Comparison of ENCODE assay signal across 21 mouse cellular contexts in the genomic region with DNA sequence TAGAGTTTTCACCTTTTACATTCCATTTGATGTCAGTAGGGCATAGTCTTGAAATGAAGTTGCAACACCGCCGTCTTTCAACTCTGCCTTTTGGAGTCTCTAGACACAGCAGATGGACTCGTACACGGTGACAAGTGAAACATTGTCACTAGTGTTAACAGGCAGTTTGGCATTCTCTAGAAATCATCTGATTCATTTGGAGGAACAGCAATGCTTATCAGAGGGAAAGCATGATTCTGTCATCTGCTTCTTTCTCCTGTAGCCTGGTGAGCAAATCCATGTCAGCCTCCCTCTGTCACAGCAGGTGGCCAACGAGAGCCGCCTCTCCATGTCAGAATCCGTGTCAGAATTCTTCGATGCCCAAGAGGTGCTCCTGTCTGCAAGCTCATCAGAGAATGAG.
DNase-seq lines count a peak whose midpoint lies in the region; ATAC-seq lines count a peak whose summit lies in the region.
"Had no signal": no experiment of that assay in that cellular context is flagged by ENCODE, and none has a peak within 500 bp of the region (broad histone marks: within the 10 kb centered on the region; RNA-seq: fewer than 3 reads in every experiment).

No protein-coding gene starts in this region.

- no peak for ATAC-seq in erythroblast, adult 5-6 weeks (replicated peaks; ENCODE audit: low FRiP score, poor library complexity, severe bottlenecking)
- ATAC-seq: activated CD4-positive, CD25-positive, alpha-beta regulatory T cell, adult 4 months; midbrain, embryonic 15.5 days had no signal

- peak; percentile 12 to 16 for DNase-seq in cerebellum, postnatal 10 days
- DNase-seq in cerebellum, adult 9-11 months, result no peak
- peak; percentile 29 for DNase-seq in layer of hippocampus, adult 11-12 months (ENCODE audit: low spot score)
- no peak for DNase-seq in layer of hippocampus, postnatal 25 days (ENCODE audit: extremely low spot score in 1 of 2, low spot score in 1 of 2)
- DNase-seq in layer of hippocampus, adult 8-10 months (ENCODE audit: low spot score in 2 of 2), result peak; percentile 16 to 24
- no peak for DNase-seq in right cerebral cortex, postnatal 4 days
- DNase-seq in heart, adult 18-20 months, result no peak
- DNase-seq: adrenal gland, adult 2 months; adrenal gland, postnatal 36 days; cerebellum, adult 11-12 months; cerebellum, postnatal 25 days; heart, postnatal 10 days; kidney, adult 11 months; kidney, postnatal 25 days; liver, embryonic 13.5 days; lung, adult 2 months; thymus, adult 2 months; thymus, postnatal 36 days had no signal

Comparison
In these comparisons a context has a peak if more than half of its experiments do, and no peak if none do; other contexts are left out.
1. DNase-seq: peak in cerebellum, postnatal 10 days (2 of 2), layer of hippocampus, adult 11-12 months (single experiment) and layer of hippocampus, adult 8-10 months (2 of 2); none in cerebellum, adult 9-11 months (single experiment), layer of hippocampus, postnatal 25 days (0 of 2), right cerebral cortex, postnatal 4 days (single experiment) and heart, adult 18-20 months (0 of 2).